Mouse (Mus musculus): ENCODE data around the gene Tcea3. TPM values are rescaled to one million over a fixed set of nuclear protein-coding genes. Genes with fewer than 3 reads are reported as not detected.
A peak's percentile ranks its signal among the peaks of the same experiment; 100 is the strongest.

Tcea3 gene
- polyA plus RNA-seq, 1 experiment = 0.88 TPM

GRCm38 (mm10) chr4:136295941-136296340, 48.4 kb downstream of the Tcea3 start:
- no peak for TF ChIP-seq POLR2A (IDR thresholded peaks at IDR 0.05; ENCODE audit: low read depth, low read length)
- no peak for TF ChIP-seq CTCF (IDR thresholded peaks at IDR 0.05; ENCODE audit: extremely low read depth, insufficient read depth, insufficient read length, insufficient replicate concordance)
- Histone ChIP-seq H3K4me3 (ENCODE audit: extremely low read depth, insufficient read depth, insufficient read length) (no peak overlapping the region), H3K27me3 (ENCODE audit: control insufficient read depth, insufficient read depth, low read length) (no peaks in the 10 kb centered on the region), H3K4me1 (ENCODE audit: control insufficient read depth, insufficient read depth, insufficient read length) (no peaks in the 10 kb centered on the region), H3K27ac (ENCODE audit: insufficient read depth, low read length) (no peak overlapping the region), H3K36me3 (ENCODE audit: control insufficient read depth, insufficient read depth, low read length) (peaks cover 11% of the 10 kb centered on the region)
- WGBS = 95% methylated on average over 7 of the region's 7 CpGs
- no peak for DNase-seq (ENCODE audit: low read depth in 1 of 2, low spot score in 2 of 2)

- H3K27me3 ChIP-seq (ENCODE audit: control insufficient read depth, insufficient read depth, low read length) = no peaks in the 10 kb centered on the region
- no peak for DNase-seq (ENCODE audit: low read depth in 1 of 2, low spot score in 2 of 2)
- H3K36me3 ChIP-seq (ENCODE audit: control insufficient read depth, insufficient read depth, low read length) = no peaks in the 10 kb centered on the region
- no peak for TF ChIP-seq POLR2A (IDR thresholded peaks at IDR 0.05; ENCODE audit: low read depth, low read length)
- TF ChIP-seq CTCF (IDR thresholded peaks at IDR 0.05; ENCODE audit: extremely low read depth, insufficient read depth, insufficient read length, insufficient replicate concordance) = no peak
- WGBS = 84% methylated on average over 4 of the region's 4 CpGs
- no peak overlapping the region for H3K27ac ChIP-seq (ENCODE audit: insufficient read depth, low read length)
- no peak overlapping the region for H3K4me3 ChIP-seq (ENCODE audit: extremely low read depth, insufficient read depth, insufficient read length)
- H3K4me1 ChIP-seq (ENCODE audit: control insufficient read depth, insufficient read depth, insufficient read length) = no peaks in the 10 kb centered on the region
These were observed 54.9 kb downstream of the Tcea3 start for GRCm38 (mm10) chr4:136302462-136302861.

- no peaks in the 10 kb centered on the region for H3K4me1 ChIP-seq (ENCODE audit: control insufficient read depth, insufficient read depth, insufficient read length)
- WGBS = 76% methylated on average over 2 of the region's 2 CpGs
- H3K27me3 ChIP-seq (ENCODE audit: control insufficient read depth, insufficient read depth, low read length) = no peaks in the 10 kb centered on the region
- TF ChIP-seq POLR2A (IDR thresholded peaks at IDR 0.05; ENCODE audit: low read depth, low read length) (no peak), CTCF (IDR thresholded peaks at IDR 0.05; ENCODE audit: extremely low read depth, insufficient read depth, insufficient read length, insufficient replicate concordance) (no peak)
- DNase-seq (ENCODE audit: low read depth in 1 of 2, low spot score in 2 of 2) = no peak
- H3K4me3 ChIP-seq (ENCODE audit: extremely low read depth, insufficient read depth, insufficient read length) = no peak overlapping the region
- H3K27ac ChIP-seq (ENCODE audit: insufficient read depth, low read length) = no peak overlapping the region
- H3K36me3 ChIP-seq (ENCODE audit: control insufficient read depth, insufficient read depth, low read length) = no peaks in the 10 kb centered on the region
These were observed 56.7 kb downstream of the Tcea3 start for GRCm38 (mm10) chr4:136304181-136304580.

GRCm38 (mm10) chr4:136308355-136308754, 60.8 kb downstream of the Tcea3 start:
- Histone ChIP-seq H3K27ac (ENCODE audit: insufficient read depth, low read length) (no peak overlapping the region), H3K27me3 (ENCODE audit: control insufficient read depth, insufficient read depth, low read length) (no peaks in the 10 kb centered on the region), H3K4me1 (ENCODE audit: control insufficient read depth, insufficient read depth, insufficient read length) (peaks cover 6% of the 10 kb centered on the region), H3K36me3 (ENCODE audit: control insufficient read depth, insufficient read depth, low read length) (no peaks in the 10 kb centered on the region), H3K4me3 (ENCODE audit: extremely low read depth, insufficient read depth, insufficient read length) (no peak overlapping the region)
- WGBS = 76% methylated on average over 2 of the region's 2 CpGs
- DNase-seq (ENCODE audit: low read depth in 1 of 2, low spot score in 2 of 2) = no peak
- no peak for TF ChIP-seq POLR2A (IDR thresholded peaks at IDR 0.05; ENCODE audit: low read depth, low read length)
- TF ChIP-seq CTCF (IDR thresholded peaks at IDR 0.05; ENCODE audit: extremely low read depth, insufficient read depth, insufficient read length, insufficient replicate concordance) = no peak

GRCm38 (mm10) chr4:136309780-136310179, 62.3 kb downstream of the Tcea3 start:
- TF ChIP-seq CTCF (IDR thresholded peaks at IDR 0.05; ENCODE audit: extremely low read depth, insufficient read depth, insufficient read length, insufficient replicate concordance) = no peak
- no peak for TF ChIP-seq POLR2A (IDR thresholded peaks at IDR 0.05; ENCODE audit: low read depth, low read length)
- DNase-seq (ENCODE audit: low read depth in 1 of 2, low spot score in 2 of 2) = peak; percentile 54
- Histone ChIP-seq H3K27me3 (ENCODE audit: control insufficient read depth, insufficient read depth, low read length) (no peaks in the 10 kb centered on the region), H3K4me1 (ENCODE audit: control insufficient read depth, insufficient read depth, insufficient read length) (peaks cover 6% of the 10 kb centered on the region), H3K4me3 (ENCODE audit: extremely low read depth, insufficient read depth, insufficient read length) (peak overlapping the region; percentile 92; the same call in 1 of the 2 replicates), H3K36me3 (ENCODE audit: control insufficient read depth, insufficient read depth, low read length) (no peaks in the 10 kb centered on the region), H3K27ac (ENCODE audit: insufficient read depth, low read length) (peak overlapping the region; percentile 86; the same call in 1 of the 2 replicates)
- WGBS = 2% methylated on average over 11 of the region's 11 CpGs

- DNase-seq (ENCODE audit: low read depth in 1 of 2, low spot score in 2 of 2) = peak; percentile 97 to 98
- peak within 1 kb of the TSS; percentile 86 for H3K27ac ChIP-seq (ENCODE audit: insufficient read depth, low read length)
- H3K27me3 ChIP-seq (ENCODE audit: control insufficient read depth, insufficient read depth, low read length) = no peaks in the 10 kb centered on the region
- peaks cover 6% of the 10 kb centered on the region for H3K4me1 ChIP-seq (ENCODE audit: control insufficient read depth, insufficient read depth, insufficient read length)
- peak within 1 kb of the TSS; percentile 94 for H3K4me3 ChIP-seq (ENCODE audit: extremely low read depth, insufficient read depth, insufficient read length)
- WGBS = under 1% methylated on average over 65 of the region's 65 CpGs
- H3K36me3 ChIP-seq (ENCODE audit: control insufficient read depth, insufficient read depth, low read length) = no peaks in the 10 kb centered on the region
- TF ChIP-seq CTCF (IDR thresholded peaks at IDR 0.05; ENCODE audit: extremely low read depth, insufficient read depth, insufficient read length, insufficient replicate concordance) (no peak), POLR2A (IDR thresholded peaks at IDR 0.05; ENCODE audit: low read depth, low read length) (peak; percentile 49; the same call in 1 of the 2 replicates)
These were observed 62.9 kb downstream of the Tcea3 start, which contains the start of gene Hnrnpr for GRCm38 (mm10) chr4:136310229-136311041. Gene Hnrnpr, plus strand, starts transcription at chr4:136310942.

Data from spleen, adult 2 months (tissue).